Mouse (Mus musculus) hindbrain, embryonic 15.5 days (tissue): ENCODE data around the gene Sat1. TPM values are rescaled to one million over a fixed set of nuclear protein-coding genes. Genes with fewer than 3 reads are reported as not detected.
A peak's percentile ranks its signal among the peaks of the same experiment; 100 is the strongest.
"Not testable (repeated sequence)": the region's sequence is repeated elsewhere in the genome, so short reads cannot be mapped to it uniquely, and the experiment has no call there.

Experiments used
- ATAC-seq: fragments of 200-750 bp; cut with Nextera tagmentation; 2 replicates; pipeline ENCODE4 v1.8.0; 2017; ENCODE audit warnings: low read depth, moderate number of reproducible peaks, moderate TSS enrichment; ENCODE audit not compliant: low FRiP score
- H3K27ac ChIP-seq: fragments of 300-500 bp; sonication (generic); replicated peaks from 2 replicates; pipeline ENCODE4 v1.5.1; 2015; ENCODE audit warnings: mild to moderate bottlenecking, inconsistent platforms
- H3K27me3 ChIP-seq: fragments of 300-500 bp; sonication (generic); 2 replicates; pipeline ENCODE4 v1.6.1; 2015; ENCODE audit warnings: control low read depth, inconsistent platforms
- H3K36me3 ChIP-seq: fragments of 300-500 bp; sonication (generic); 2 replicates; pipeline ENCODE4 v1.6.1; 2015; ENCODE audit warnings: control low read depth, inconsistent platforms
- H3K4me1 ChIP-seq: fragments of 300-500 bp; sonication (generic); replicated peaks from 2 replicates; pipeline ENCODE4 v1.6.1; 2015; ENCODE audit warnings: control low read depth, inconsistent platforms
- H3K4me2 ChIP-seq: fragments of 300-500 bp; sonication (generic); 2 replicates; pipeline ENCODE4 v1.6.1; 2015; ENCODE audit warnings: moderate library complexity, mild to moderate bottlenecking, inconsistent platforms
- H3K4me3 ChIP-seq: fragments of 300-500 bp; sonication (generic); 2 replicates; pipeline ENCODE4 v1.5.1; 2015; ENCODE audit warnings: mild to moderate bottlenecking, inconsistent platforms
- H3K9ac ChIP-seq: fragments of 300-500 bp; sonication (generic); 2 replicates; pipeline ENCODE4 v1.6.1; 2015; ENCODE audit warnings: inconsistent platforms
- H3K9me3 ChIP-seq: fragments of 300-500 bp; sonication (generic); 2 replicates; pipeline ENCODE4 v1.6.1; 2016; ENCODE audit warnings: control low read depth, inconsistent platforms
- WGBS: fragments of 180-500 bp; shearing (Covaris S2); methylation state at CpG from one replicate; pipeline ENCODE4 v1.1.7; 2015; 5-methylcytosine and 5-hydroxymethylcytosine counted together
- polyA plus RNA-seq: library from polyadenylated mRNA; unstranded; fragments of >200 nt; fragmentation: Nextera tagmentation; extraction: Ambion mirVana; gene quantifications from 2 replicates; pipeline ENCODE4 v1.2.1, GENCODE M21; 2015

The Sat1 gene
- polyA plus RNA-seq = 79.0 and 82.0 TPM in 2 replicates

DNA sequence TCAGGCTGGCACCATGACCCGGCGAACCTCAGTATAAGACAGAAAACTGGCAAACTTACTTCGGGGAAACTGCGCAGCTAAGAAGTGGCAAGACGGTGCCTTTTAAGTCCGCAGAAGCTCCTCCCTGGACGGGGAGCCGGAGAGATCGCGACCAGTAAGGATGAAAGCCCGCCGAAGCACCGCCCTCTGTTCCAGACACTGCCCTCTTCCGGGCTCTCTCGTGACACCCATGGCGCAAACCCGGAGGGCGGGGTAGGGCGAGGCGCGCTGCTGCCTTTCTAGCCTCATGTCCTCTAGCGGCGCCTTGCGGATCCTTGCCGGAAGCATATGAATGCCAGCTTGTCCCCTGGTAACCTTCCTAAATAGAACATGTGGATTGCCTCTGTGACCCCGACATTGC lies at the start of gene Sat1:
TSS of gene Sat1 (minus strand) at position 179 of the 400 bp plus-strand sequence.
- peak within 1 kb of the TSS; percentile 55 for H3K9ac ChIP-seq

DNA sequence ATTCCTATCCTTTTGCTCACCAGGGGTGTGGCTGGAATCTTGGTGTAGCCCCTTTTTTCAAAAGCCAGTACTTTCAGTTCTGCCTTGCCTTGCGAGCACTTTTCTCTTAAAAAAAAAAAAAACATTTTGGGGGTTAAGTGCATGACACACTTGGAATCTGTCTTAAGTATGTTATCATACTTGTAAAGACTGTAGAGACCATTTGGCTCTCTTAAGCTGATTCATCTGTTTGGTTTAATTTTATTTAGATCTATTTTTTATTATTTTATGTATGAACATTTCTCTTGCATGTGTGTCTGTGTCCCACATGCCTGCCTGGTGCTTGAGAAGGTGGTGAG lies 46.6 kb upstream of the Sat1 start:
- Histone ChIP-seq H3K4me1 (no peaks in the 10 kb centered on the region), H3K4me2 (peak overlapping the region; percentile 53), H3K27ac (peak overlapping the region; percentile 61), H3K9ac (peak overlapping the region; percentile 56), H3K36me3 (no peaks in the 10 kb centered on the region), H3K9me3 (no peaks in the 10 kb centered on the region), H3K27me3 (no peaks in the 10 kb centered on the region), H3K4me3 (peak overlapping the region; percentile 51)
- no peak for ATAC-seq
- WGBS = 46% methylated on average over 1 of the region's 1 CpGs

More for the DNA sequence above, at the start of gene Sat1:
- Histone ChIP-seq H3K9me3 (no peaks in the 10 kb centered on the region), H3K4me2 (peak within 1 kb of the TSS; percentile 61), H3K27ac (peak within 1 kb of the TSS; percentile 48; the same call in 1 of the 2 replicates), H3K4me1 (no peaks in the 10 kb centered on the region), H3K36me3 (no peaks in the 10 kb centered on the region), H3K4me3 (peak within 1 kb of the TSS; percentile 54), H3K27me3 (no peaks in the 10 kb centered on the region)
- ATAC-seq = peak; percentile 99
- WGBS = 16% methylated on average over 26 of the region's 26 CpGs

DNA sequence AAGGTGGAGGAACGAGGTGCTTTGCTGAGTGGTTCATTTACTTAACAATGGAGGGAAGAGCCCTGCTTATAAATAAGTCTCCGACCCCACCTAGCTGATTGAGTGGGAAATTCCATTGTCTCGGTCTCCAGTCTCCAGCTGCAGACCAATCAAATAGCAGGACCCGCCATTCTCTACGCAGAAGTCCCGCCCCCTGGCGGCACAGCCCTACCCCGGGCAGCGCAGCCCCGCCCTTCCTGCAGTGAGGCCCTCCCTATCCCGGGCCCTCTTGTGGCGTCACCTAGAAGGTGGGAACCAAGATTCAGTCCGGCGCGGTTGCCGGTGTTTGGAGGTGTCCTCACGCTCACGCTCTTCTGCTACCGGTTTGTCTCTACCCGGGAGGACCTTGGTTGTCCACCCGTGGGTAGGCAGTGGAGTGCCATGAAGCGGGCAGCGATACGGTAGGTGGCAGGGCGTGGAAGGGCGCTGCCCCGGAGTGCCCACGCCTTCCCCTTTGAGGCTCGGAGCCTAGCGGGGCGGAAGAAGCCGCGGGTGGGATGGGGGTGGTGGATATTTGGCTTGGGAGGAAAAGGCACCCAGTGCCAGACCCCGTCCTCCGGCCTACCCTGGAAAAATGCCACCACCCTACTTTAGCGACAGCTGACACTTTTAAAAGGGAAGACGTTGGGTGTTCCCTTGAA lies 46.1 kb upstream of the Sat1 start, which contains the start of gene Acot9:
TSS of gene Acot9 (plus strand) at position 209 of the 680 bp plus-strand sequence.
- Histone ChIP-seq H3K27me3 (no peaks in the 10 kb centered on the region), H3K36me3 (no peaks in the 10 kb centered on the region), H3K4me3 (peak within 1 kb of the TSS; percentile 51), H3K4me2 (peak within 1 kb of the TSS; percentile 53), H3K9ac (peak within 1 kb of the TSS; percentile 56), H3K4me1 (no peaks in the 10 kb centered on the region), H3K9me3 (no peaks in the 10 kb centered on the region), H3K27ac (peak within 1 kb of the TSS; percentile 61)
- WGBS = 17% methylated on average over 37 of the region's 37 CpGs
- ATAC-seq = peak; percentile 100

DNA sequence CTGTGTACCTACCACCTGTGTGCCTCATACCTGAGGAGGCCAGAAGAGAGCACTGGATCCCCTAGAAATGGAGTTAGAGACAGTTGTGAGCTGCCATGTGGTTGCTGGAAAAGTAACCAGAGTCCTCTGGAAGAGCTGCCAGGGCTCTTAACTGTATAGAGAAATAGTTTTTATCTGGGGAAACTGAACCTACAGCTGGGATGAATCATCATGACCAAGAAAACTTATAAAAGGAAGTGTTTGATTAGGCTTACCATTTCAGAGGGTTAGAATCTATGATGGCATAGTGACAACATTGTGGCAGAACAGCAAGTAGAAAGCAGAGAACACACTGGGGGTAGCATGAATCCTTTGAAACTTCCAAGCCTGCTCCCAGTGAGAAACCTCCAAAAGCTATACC lies 40.6 kb upstream of the Sat1 start:
- no peak overlapping the region for H3K27ac ChIP-seq
- H3K9ac ChIP-seq = no peak overlapping the region
- H3K36me3 ChIP-seq = no peaks in the 10 kb centered on the region
- no peaks in the 10 kb centered on the region for H3K27me3 ChIP-seq
- no peak for ATAC-seq
- no peaks in the 10 kb centered on the region for H3K9me3 ChIP-seq
- H3K4me3 ChIP-seq = no peak overlapping the region
- H3K4me2 ChIP-seq = no peak overlapping the region
- H3K4me1 ChIP-seq = no peaks in the 10 kb centered on the region

DNA sequence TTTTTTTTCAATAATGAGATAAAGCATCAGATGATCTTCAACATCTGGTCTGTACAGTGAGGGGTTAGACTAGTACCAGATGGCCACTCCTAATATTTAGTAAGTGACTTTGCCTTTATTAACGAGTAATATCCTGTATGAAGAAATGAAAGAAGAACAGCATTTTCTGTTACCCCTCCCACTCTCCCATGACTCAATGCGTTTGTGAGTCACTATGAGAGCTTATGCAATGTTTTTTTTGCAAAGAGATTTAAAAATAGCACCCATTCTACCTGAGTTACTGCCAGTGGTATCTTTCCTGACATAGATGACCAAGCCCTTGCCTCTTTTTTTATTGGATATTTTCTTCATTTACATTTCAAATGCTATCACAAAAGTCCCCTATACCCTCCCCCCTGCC lies 2.0 kb upstream of the Sat1 start:
- WGBS = 70% methylated on average over 2 of the region's 2 CpGs

GRCm38 (mm10) chrX:155215501-155216248 lies 574 bp downstream of the Sat1 start:
- Histone ChIP-seq H3K4me1 (no peaks in the 10 kb centered on the region), H3K27ac (peak overlapping the region; percentile 48; the same call in 1 of the 2 replicates), H3K4me2 (peak overlapping the region; percentile 61), H3K9ac (peak overlapping the region; percentile 55), H3K36me3 (no peaks in the 10 kb centered on the region), H3K27me3 (no peaks in the 10 kb centered on the region), H3K4me3 (peak overlapping the region; percentile 54), H3K9me3 (no peaks in the 10 kb centered on the region)
- WGBS = 33% methylated on average over 24 of the region's 24 CpGs
- ATAC-seq = peak; percentile 73

More for the DNA sequence above, 2.0 kb upstream of the Sat1 start:
- Histone ChIP-seq H3K27ac (no peak overlapping the region), H3K4me2 (no peak overlapping the region), H3K36me3 (no peaks in the 10 kb centered on the region), H3K9ac (no peak overlapping the region), H3K4me1 (no peaks in the 10 kb centered on the region), H3K4me3 (no peak overlapping the region), H3K9me3 (no peaks in the 10 kb centered on the region), H3K27me3 (no peaks in the 10 kb centered on the region)
- no peak for ATAC-seq

DNA sequence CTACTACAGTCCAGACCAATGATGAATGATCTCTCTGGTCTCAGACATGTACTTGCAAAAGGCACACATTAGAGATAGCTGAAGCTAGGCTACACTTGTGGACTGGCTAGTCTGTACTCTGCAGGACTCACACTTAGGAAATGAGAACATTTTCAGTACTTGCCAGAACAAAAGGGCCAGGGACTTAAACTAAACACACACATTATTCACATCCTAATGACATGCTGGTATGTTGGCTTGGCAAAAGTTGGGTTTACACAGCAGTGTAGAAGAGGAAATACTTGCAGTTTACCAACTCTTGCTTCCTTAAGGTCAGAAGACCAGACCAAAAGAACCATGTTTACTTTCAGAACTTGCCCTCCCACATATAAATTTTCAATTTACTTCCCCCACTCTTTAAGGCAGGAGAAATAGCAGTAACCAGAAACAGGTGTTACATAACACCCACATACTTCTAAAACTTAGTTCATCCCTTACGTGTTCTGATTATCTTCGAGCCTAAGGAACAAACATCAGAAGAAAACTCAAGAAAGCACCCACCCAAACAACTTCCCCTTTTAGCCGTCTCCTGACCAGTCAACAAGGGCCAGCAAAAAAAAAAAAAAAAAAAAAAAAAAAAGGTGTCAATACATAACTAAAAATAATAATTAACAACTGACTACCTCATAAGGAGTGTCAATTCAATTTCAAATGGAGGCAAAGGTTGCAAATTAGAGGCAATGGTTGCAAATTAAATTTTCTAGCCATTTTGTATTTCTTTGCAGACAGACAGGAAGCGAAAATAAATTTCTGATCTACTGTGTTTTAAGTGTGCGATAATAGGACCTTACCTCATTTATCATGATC lies 1.7 kb downstream of the Sat1 start:
- ATAC-seq = no peak
- no peak overlapping the region for H3K9ac ChIP-seq
- H3K4me2 ChIP-seq = no peak overlapping the region
- WGBS = 93% methylated on average over 5 of the region's 5 CpGs
- H3K27me3 ChIP-seq = no peaks in the 10 kb centered on the region
- no peaks in the 10 kb centered on the region for H3K9me3 ChIP-seq
- no peaks in the 10 kb centered on the region for H3K36me3 ChIP-seq
- no peak overlapping the region for H3K27ac ChIP-seq
- no peaks in the 10 kb centered on the region for H3K4me1 ChIP-seq
- no peak overlapping the region for H3K4me3 ChIP-seq

- H3K36me3 ChIP-seq = no peaks in the 10 kb centered on the region
- H3K4me3 ChIP-seq = no peak overlapping the region
- H3K27me3 ChIP-seq = no peaks in the 10 kb centered on the region
- no peak overlapping the region for H3K9ac ChIP-seq
- no peak overlapping the region for H3K27ac ChIP-seq
- ATAC-seq = no peak
- 23% methylated on average over 1 of the region's 1 CpGs for WGBS
- H3K4me2 ChIP-seq = no peak overlapping the region
- no peaks in the 10 kb centered on the region for H3K4me1 ChIP-seq
- no peaks in the 10 kb centered on the region for H3K9me3 ChIP-seq
Measured at GRCm38 (mm10) chrX:155208671-155209070, 7.6 kb downstream of the Sat1 start.

DNA sequence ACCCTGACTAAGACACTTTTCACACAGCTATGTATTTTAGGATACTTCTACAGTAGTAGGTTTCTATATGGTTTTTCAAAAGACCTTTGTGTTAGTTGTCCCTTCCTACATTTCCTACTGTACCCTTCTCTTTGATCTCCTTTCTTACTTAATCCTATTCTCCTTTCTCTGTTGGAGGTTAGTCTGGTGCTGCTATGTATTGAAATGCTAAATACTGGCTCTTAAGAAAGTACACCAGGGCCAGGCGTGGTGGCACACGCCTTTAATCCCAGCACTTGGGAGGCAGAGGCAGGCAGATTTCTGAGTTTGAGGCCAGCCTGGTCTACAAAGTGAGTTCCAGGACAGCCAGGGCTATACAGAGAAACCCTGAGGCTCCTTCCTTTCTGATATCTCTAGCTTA lies 10.8 kb downstream of the Sat1 start:
- not testable (repeated sequence) for H3K27me3 ChIP-seq, H3K9ac ChIP-seq, ATAC-seq, H3K4me3 ChIP-seq, H3K27ac ChIP-seq, H3K36me3 ChIP-seq, H3K4me1 ChIP-seq, H3K9me3 ChIP-seq, H3K4me2 ChIP-seq
- WGBS = 85% methylated on average over 2 of the region's 2 CpGs

DNA sequence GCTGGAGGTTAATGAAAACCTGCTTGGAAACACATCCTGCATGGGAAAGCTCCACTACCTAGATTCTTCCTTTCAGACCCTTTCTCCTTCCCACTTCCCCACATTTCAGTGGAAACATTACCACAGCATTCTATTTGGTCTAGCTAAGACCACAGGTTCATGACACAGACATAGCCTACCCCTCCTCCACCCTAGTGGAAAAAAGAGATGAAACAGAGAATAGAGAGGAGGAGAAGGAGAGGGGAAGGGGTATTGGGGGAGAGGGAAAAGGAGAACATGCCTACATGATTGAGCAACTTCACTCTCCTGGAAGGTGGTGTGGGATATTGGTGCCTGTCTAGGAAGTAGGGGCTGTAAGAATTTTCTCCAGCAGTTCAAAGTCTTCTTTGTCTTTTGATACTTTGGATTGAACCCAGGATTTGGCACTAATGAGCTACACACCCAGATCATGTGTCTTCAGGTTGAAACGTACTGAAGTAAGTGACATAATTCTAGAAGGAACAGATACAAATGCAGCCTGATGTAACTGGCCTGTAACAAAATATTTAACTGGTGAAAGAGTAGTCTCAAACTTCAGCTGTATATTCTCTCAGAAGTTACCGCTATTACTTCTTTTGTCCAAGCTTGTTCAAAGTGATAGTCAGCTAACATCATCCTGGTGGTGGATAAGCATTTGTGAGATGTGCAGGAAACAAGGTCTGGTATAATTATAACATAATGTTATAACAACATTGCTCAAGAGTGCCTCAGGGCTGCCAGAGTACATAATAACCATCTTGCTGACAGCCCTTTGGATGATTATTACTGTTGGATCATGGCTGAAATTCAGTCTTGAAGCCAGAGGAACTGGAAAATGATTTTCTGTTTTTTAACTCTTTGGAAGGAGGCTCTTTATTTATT lies 13.6 kb downstream of the Sat1 start:
- ATAC-seq = no peak
- H3K4me3 ChIP-seq = no peak overlapping the region
- H3K27ac ChIP-seq = no peak overlapping the region
- no peaks in the 10 kb centered on the region for H3K27me3 ChIP-seq
- no peak overlapping the region for H3K9ac ChIP-seq
- H3K36me3 ChIP-seq = no peaks in the 10 kb centered on the region
- no peaks in the 10 kb centered on the region for H3K4me1 ChIP-seq
- 78% methylated on average over 2 of the region's 2 CpGs for WGBS
- no peaks in the 10 kb centered on the region for H3K9me3 ChIP-seq
- H3K4me2 ChIP-seq = no peak overlapping the region

GRCm38 (mm10) chrX:155201799-155202198 lies 14.4 kb downstream of the Sat1 start:
- no peak overlapping the region for H3K27ac ChIP-seq
- WGBS = 83% methylated on average over 1 of the region's 1 CpGs
- no peak overlapping the region for H3K9ac ChIP-seq
- no peaks in the 10 kb centered on the region for H3K9me3 ChIP-seq
- H3K27me3 ChIP-seq = no peaks in the 10 kb centered on the region
- H3K36me3 ChIP-seq = no peaks in the 10 kb centered on the region
- H3K4me2 ChIP-seq = no peak overlapping the region
- H3K4me3 ChIP-seq = no peak overlapping the region
- H3K4me1 ChIP-seq = no peaks in the 10 kb centered on the region
- ATAC-seq = no peak
